Mouse (Mus musculus) gastrocnemius, adult 8-10 months (tissue): ENCODE results near the gene Il17rb. TPM values are rescaled to one million over a fixed set of nuclear protein-coding genes. Genes with fewer than 3 reads are reported as not detected.

ENCODE experiments used
- DNase-seq, 2 experiments: peaks; one replicate each; pipeline ENCODE4 v3.0.0; 2022; ENCODE audit warnings: low spot score in 2 of 2
- total RNA-seq, 4 experiments: library from RNA; stranded (reverse); gene quantifications; 2 replicates each; pipeline ENCODE4 v1.2.4; 2022

The Il17rb gene
- total RNA-seq, 4 experiments from 2014 or later = 0.15 to 0.18 TPM; not detected in 2

- DNase-seq = no peak
Measured at GRCm38 (mm10) chr14:30016666-30017065, 8.0 kb upstream of the Il17rb start.

DNA sequence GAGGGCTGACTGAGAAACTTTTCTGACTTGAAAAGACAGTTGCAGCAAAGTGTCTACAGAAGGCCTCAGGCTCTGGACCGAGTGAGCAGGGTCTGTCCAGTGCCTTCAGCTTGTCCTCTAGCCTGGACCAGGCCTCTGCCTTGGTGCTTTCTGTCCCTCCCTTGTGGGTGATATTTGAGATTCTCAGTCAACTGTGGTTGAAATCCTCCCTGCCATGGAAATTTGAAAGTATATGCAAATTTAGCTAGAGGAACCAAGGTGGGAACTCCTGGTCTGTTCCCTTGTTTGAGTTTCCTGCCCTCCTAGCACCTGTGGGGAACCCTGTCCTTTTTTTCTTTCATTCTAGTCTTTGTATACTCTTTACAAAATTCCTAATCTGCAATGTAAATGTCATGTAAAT, 6.3 kb upstream of the Il17rb start:
- DNase-seq = no peak

DNA sequence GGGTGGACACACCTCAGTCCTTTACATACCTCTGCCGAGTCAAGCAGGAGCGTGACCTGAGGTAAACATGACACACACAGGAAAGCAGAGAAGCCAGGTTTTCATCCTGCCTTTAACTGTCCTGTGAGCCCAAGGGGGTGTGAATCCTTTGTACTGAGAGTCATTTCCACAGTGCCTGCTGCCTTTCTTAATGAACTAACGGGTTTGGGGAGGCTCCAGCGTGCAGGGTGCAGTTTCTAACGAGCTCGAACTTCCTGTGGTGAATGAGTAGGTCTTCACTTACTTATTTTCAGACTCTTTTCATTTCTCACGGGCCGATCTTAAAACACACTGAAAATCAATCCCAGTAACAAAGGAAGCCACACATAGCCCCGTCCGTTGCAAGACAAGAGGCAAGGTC, 5.8 kb upstream of the Il17rb start:
- DNase-seq = no peak

- DNase-seq = no peak
Measured at GRCm38 (mm10) chr14:30011886-30012560, 3.3 kb upstream of the Il17rb start.

GRCm38 (mm10) chr14:30009864-30010560, 1.3 kb upstream of the Il17rb start:
- DNase-seq = peak in 1 of 2 experiments; percentile 32

DNA sequence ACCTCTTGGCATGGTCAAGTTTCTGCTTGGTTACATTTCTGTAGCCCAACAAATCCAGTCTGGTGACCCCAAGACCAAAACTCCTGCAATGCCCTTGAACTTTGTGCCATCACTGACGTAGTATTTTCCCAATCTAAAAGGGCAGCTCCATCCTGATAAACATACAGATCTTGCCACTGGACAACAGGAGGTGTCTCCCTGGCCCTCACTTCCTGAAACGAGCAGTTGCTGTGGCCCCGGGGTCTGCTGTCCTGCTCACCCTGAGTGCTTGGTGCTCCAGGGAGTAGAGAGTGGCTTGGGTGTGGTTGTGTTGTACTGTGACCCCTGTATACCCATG, 9.3 kb downstream of the Il17rb start:
- no peak for DNase-seq

DNA sequence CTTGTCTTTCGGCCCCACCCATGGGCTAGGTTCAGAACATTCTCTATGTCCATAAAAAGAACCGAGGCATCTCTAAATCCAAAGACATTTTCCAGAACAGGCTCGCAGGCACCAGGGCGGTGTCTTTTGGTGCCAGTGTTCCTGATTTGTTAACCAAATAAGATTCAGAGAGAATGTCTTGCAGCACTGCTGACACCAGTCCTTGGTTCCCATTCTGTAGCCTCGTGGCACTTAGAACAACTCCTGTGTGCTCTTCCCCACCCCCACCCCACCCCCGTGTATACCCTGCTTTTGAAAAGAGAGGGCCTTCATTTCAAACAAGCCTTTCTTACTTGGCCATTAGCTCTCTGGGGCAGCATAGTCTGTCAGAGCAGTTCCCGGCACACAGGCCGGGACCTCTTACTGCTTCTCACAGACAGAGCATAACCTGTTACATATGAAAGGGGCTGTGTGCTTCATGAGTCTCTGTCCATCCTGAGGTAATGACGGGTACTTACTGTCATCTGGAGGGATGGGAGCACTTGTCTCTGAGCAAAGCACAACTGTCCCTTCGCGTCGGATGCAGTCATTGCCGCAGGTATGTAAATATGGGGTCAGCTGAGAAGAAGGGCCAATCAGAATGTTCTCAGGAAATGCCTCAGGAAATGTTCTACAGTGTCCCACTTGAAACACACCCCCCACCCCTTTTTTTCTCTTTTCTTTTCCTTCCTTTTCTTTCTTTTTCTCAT, 9.8 kb downstream of the Il17rb start:
- no peak for DNase-seq

DNA sequence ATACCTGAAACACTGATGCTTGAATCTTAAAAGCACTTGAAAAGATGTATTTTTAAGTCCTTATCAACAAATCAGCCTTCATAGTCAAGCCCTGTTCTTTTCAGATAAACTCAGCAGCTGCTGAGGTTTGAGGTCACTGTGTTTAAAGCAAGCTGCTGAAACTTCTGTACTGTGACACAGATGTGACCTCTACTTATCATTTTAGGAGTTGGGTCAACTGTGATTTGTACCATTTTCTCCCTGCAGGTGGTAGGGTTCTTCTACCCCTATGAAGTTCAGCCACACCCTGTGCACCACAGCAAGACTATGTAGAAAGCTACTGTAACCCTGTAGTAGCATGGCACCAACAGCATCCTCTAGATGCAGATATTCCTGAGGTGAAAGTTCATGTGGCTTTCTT, 11.4 kb downstream of the Il17rb start:
- DNase-seq = no peak

DNA sequence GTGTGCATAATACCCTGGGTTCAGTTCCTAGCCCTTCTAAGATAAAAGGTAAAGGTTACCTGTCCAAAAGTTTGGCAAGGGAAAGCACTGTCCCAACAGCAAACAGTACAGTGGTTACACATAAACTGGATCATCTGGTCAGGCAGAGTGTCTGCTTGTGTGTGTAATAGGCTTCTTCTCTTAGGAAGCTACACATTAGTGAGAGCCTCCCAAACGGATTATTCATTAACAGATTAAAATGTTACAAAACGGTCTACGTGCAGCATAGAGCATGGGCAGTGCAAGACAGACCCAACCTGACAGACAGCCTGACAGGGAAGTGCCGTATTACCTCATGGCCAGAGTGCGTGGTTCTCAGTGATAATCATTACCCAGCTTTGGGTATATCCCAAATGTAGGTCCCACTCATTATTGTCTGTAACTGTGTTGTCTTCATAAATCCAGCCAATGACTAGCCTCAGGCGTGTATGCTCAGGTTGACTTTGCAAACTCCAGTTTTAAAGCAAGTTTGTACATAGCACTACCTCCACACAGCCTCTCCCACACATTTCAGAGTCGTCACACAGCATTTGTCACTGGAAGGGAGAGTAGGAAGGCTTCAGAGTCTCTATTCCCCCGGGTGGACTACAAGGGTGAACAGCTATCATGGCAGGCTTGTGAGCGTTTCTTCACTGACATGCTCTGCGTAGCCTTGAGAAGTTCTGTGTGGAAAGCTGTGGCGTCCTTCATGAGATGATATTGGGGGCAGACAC, 12.5 kb downstream of the Il17rb start:
- DNase-seq = no peak

- no peak for DNase-seq
Measured at GRCm38 (mm10) chr14:29994976-29995375, 13.7 kb downstream of the Il17rb start.

DNA sequence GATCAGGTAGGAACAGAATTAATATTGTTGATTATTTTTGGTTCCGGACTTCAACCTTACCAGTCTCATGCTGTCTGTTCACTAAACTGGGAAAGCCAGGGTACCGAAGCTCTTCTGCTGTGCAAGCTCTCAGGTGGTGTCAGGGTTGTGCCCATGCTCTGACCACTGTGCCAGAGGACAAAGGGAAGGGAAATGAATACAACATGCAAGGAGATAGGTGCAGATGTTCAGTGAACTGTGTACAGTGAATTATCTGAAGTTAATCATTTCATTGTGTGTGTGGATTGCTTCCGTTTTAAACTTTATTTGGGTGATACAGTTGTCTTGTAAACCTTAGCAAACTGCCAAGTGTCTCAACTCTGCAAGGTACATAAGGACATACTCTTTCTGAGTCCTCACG, 20.4 kb downstream of the Il17rb start:
- no peak for DNase-seq

- no peak for DNase-seq
Measured at GRCm38 (mm10) chr14:29987739-29988138, 21.0 kb downstream of the Il17rb start.

DNA sequence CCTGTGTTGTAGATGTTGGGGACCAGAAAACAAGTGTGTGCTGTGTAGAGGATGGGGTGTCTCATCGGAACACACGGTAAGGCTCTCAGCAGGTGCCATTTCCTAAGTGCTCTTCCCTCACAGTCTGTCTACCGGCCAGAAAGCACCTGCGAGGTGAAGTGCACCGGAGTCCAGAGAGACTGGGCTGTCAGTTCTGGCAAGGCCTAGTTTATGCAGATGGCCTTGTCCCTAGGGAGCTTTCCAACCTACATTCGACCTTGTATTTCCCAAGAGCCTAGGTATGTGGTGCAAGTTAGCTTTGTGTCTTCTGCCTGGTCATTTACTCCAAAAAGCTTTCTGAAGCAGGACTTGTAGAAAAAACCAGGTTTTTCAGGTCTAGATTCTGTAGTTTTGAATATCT, 21.4 kb downstream of the Il17rb start:
- no peak for DNase-seq

- DNase-seq = no peak
Measured at GRCm38 (mm10) chr14:29986096-29986495, 22.6 kb downstream of the Il17rb start.

DNA sequence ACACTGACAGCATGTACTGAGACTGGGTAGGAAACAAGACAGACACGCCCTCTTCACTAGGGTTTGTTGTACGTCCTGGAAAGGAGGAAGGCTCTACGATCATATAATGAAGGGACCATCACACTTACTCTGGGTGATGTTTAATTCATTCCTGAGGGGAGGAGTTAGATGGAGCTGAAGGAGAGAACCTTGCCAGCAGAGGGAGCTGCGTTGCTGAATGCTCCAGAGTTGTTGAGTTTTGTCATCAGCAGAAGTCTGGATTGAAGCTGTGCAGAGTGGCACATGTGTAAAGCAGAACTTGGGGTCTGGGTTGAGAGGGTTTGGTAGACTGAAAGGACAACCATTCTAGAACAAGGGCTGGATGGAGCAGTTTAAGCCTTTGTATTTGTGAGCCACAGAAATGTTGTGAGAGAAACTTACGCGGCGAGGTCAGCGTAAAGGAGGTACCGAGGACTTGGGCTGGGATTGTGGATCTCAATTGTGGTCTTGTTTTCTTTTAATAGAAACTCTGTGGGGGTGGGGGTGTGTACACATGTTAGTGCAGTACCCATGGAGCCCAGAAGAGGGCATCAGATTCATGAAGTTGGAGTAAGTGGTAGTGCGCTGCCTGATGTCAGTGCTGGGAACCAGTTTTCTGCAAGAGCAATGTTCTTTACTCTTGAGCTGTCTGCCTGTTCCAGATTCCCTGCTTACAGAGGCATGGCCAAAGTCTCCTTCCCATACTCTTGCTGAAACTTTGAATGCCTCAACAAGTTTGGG, 28.1 kb downstream of the Il17rb start:
- DNase-seq = no peak

- DNase-seq = peak; percentile 82 to 87
Measured at GRCm38 (mm10) chr14:29978254-29979204, 30.2 kb downstream of the Il17rb start, which contains the start of gene Actr8. Gene Actr8, plus strand, starts transcription at chr14:29978337.

- DNase-seq = no peak
Measured at GRCm38 (mm10) chr14:29976927-29977326, 31.8 kb downstream of the Il17rb start.

- DNase-seq = no peak
Measured at GRCm38 (mm10) chr14:29971993-29972392, 36.7 kb downstream of the Il17rb start.

DNA sequence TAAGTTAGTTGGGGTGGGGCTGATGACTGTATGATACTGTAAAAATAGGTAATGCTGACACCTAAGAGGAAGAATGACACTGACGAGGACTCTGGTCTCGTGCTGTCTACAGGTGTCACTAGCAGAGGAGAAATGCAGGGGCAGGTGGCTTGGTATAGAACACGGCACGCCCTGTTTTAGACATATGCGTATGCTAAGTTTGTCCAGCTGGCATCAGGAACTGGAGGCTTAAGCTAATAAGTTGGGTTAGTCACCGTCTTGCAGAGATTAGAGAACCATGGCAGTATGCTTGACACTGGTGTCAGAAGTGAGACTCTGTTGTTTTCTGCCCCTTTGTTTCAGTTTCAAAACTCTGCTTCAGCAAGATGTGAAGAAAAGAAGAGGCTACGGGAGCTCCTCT, 37.2 kb downstream of the Il17rb start:
- no peak for DNase-seq
